Mouse (Mus musculus) myocyte (in vitro differentiated cells): ENCODE data around the gene Grb2.

Source experiments
- CEBPB ChIP-seq: IDR thresholded peaks from 2 replicates; pipeline ENCODE4 v1.6.1; 2011; ENCODE audit warnings: mild to moderate bottlenecking, moderate library complexity; ENCODE audit not compliant: poor library complexity, insufficient read depth, severe bottlenecking
- E2F4 ChIP-seq: IDR thresholded peaks from one replicate; pipeline ENCODE4 v1.6.1; 2011; ENCODE audit warnings: mild to moderate bottlenecking, control low read depth, moderate library complexity; ENCODE audit not compliant: insufficient read depth
- MAX ChIP-seq: IDR thresholded peaks from one replicate; pipeline ENCODE4 v1.6.1; 2011; ENCODE audit warnings: low read depth, mild to moderate bottlenecking, control low read depth
- MYOD1 ChIP-seq, 3 experiments: IDR thresholded peaks; one replicate each; pipeline ENCODE4 v1.6.1; 2011; ENCODE audit warnings: control low read depth in 2 of 3, low read depth in 2 of 3, mild to moderate bottlenecking in 2 of 3, moderate library complexity in 1 of 3; ENCODE audit not compliant: insufficient read length in 2 of 3, control insufficient read depth in 1 of 3
- MYOG ChIP-seq, 3 experiments: IDR thresholded peaks; one replicate each; pipeline ENCODE4 v1.6.1; 2011; ENCODE audit warnings: control low read depth in 2 of 3, low read depth in 2 of 3, mild to moderate bottlenecking in 2 of 3; ENCODE audit not compliant: insufficient read length in 2 of 3, control insufficient read depth in 1 of 3, insufficient read depth in 1 of 3
- POLR2A ChIP-seq: IDR thresholded peaks from one replicate; pipeline ENCODE4 v1.6.1; 2011; ENCODE audit warnings: low read depth, mild to moderate bottlenecking, control low read depth, moderate library complexity; ENCODE audit not compliant: insufficient read length
- POLR2AphosphoS2 ChIP-seq: IDR thresholded peaks from one replicate; pipeline ENCODE4 v1.6.1; 2011; ENCODE audit warnings: low read depth, control low read depth; ENCODE audit not compliant: insufficient read length
- REST ChIP-seq: IDR thresholded peaks from one replicate; pipeline ENCODE4 v1.6.1; 2011; ENCODE audit warnings: mild to moderate bottlenecking, control low read depth, moderate library complexity; ENCODE audit not compliant: insufficient read depth, insufficient read length
- TCF12 ChIP-seq: IDR thresholded peaks from one replicate; pipeline ENCODE4 v1.6.1; 2011; ENCODE audit warnings: mild to moderate bottlenecking, control low read depth; ENCODE audit not compliant: poor library complexity, insufficient read depth, severe bottlenecking
- TCF3 ChIP-seq: IDR thresholded peaks from one replicate; pipeline ENCODE4 v1.6.1; 2011; ENCODE audit warnings: low read depth, control low read depth; ENCODE audit not compliant: insufficient read length
- USF1 ChIP-seq: IDR thresholded peaks from one replicate; pipeline ENCODE4 v1.6.1; 2011; ENCODE audit warnings: low read depth, mild to moderate bottlenecking, control low read depth, moderate library complexity

GRCm38 (mm10) chr11:115679554-115680238, 28.7 kb downstream of the Grb2 start:
- no peak for TF ChIP-seq POLR2A
- no peak for TF ChIP-seq TCF12
- TF ChIP-seq MAX, result no peak
- no peak for TF ChIP-seq POLR2AphosphoS2
- no peak for TF ChIP-seq CEBPB
- TF ChIP-seq USF1, result no peak
- TF ChIP-seq MYOG (IDR thresholded peaks at IDR 0.05; ENCODE audit: control insufficient read depth in 1 of 3, insufficient read depth in 1 of 3, insufficient read length in 2 of 3, low read depth in 2 of 3), result no peak
- no peak for TF ChIP-seq TCF3
- no peak for TF ChIP-seq E2F4
- TF ChIP-seq MYOD1 (IDR thresholded peaks at IDR 0.05; ENCODE audit: control insufficient read depth in 1 of 3, insufficient read length in 2 of 3, low read depth in 2 of 3), result no peak
- TF ChIP-seq REST, result no peak
